Mouse (Mus musculus): ENCODE data around the gene Unc45a.

Unc45a gene

DNA sequence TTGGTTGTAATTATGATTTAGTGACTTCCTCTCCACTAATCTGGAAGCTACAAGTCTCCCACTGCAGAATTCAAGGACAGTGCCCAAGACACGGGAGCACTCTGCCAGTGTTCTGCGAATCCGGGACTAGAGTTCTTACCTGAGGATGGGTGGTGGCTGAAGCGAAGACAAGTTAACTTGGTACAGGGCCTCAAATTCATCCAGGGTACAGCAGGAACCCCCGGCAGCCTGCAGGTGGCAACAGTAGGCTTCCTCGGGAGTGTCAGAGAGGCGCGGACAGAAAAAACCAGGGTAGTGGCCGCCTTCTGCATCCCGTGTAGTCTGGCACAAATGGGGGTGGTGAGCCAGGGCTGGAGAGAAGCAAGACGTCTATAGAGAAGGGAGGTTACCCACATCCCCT, at the start of gene Unc45a:
Gene Unc45a, minus strand, starts transcription at position 213 of the 400 bp plus-strand sequence.
- peak; percentile 70 for DNase-seq (ENCODE audit: extremely low spot score, low spot score)

- DNase-seq (ENCODE audit: extremely low spot score, low spot score): peak; percentile 62
These were observed 47.1 kb upstream of the Unc45a start, which contains the start of gene Fes for GRCm38 (mm10) chr7:80387633-80388543. Gene Fes (minus strand): TSS chr7:80387946.

- peak; percentile 44 for DNase-seq (ENCODE audit: extremely low spot score, low spot score)
These were observed 46.3 kb upstream of the Unc45a start for GRCm38 (mm10) chr7:80387033-80387632.

DNA sequence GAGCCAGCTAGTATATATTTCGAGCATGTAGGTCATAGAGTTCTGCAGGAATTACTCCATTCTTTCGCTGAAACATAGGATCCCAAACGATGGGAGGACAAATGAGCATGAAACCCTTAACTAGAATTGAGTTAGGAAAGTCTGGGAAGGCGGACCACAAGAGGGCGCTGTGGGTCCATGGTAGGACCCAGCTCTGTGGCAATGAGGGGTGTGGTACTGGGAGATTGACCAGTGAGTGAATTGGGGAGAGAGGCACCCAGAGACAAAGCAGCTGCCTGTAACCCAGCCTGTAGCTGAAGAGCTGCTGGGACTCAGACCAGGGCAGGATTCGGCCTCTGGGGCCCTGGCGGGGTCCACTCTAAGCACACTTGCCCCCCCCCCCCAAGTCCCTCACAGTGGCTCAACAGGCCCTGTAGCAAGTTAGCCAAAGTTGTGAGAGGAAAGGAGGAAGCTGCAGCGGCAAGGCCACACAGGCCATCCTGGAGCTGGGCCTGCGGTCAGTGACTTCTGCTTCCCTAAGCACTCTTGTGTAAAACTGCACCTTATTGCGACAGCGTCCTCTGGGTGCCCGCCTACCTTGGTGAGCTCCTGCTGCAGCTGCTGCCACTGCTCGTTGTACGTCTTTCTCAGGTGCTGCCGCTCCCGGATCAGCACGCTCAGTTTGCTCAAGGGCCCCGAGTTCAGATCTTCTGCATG, 45.6 kb upstream of the Unc45a start:
- peak; percentile 96 for DNase-seq (ENCODE audit: extremely low spot score, low spot score)

DNA sequence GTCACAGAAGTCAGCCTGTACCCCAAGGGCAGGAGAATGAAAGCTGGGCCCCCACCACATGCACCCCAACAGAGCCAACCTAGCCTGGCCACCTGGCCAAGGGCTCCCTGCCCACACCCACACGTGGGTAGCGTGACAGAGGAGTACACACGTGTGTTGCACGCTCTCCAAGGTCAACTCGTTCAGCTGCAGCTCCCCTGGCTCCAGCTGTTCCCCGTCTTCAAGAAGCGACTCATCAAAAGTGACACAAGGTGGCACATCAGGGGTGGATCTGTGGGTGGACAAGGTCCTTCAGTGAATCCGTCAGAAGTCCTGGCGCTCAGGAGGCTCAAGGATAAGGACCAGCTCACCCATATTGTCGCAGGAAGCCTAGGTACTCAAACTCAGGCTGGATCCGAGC, 42.1 kb upstream of the Unc45a start:
- no peak for DNase-seq (ENCODE audit: extremely low spot score, low spot score)

- DNase-seq (ENCODE audit: extremely low spot score, low spot score): no peak
These were observed 38.7 kb upstream of the Unc45a start for GRCm38 (mm10) chr7:80379531-80379930.

- DNase-seq (ENCODE audit: extremely low spot score, low spot score): peak; percentile 75
These were observed 36.7 kb upstream of the Unc45a start for GRCm38 (mm10) chr7:80377471-80377870.

DNA sequence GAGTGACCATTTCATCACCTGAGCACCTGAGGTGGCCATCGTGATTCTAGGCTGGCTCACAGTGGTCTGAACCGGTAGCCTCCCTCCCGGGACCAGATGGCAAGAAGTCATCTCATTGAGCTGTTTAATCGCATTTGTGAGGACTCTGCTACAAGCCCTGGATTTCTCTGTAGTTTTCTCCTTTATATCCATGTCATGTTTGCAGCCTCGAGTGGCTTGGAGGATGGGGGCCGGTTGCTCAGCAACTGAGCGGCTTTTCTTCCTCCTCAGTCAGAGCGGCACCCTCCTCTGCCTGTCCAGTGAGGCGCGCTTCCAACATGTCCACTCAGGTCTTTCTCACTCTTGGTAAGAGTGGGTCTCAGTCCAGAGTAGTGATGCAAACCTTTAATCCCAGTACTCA, 35.4 kb upstream of the Unc45a start:
- DNase-seq (ENCODE audit: extremely low spot score, low spot score): no peak

- no peak for DNase-seq (ENCODE audit: extremely low spot score, low spot score)
These were observed 34.7 kb upstream of the Unc45a start for GRCm38 (mm10) chr7:80375376-80376039.

GRCm38 (mm10) chr7:80374733-80375132, 33.9 kb upstream of the Unc45a start:
- no peak for DNase-seq (ENCODE audit: extremely low spot score, low spot score)

DNA sequence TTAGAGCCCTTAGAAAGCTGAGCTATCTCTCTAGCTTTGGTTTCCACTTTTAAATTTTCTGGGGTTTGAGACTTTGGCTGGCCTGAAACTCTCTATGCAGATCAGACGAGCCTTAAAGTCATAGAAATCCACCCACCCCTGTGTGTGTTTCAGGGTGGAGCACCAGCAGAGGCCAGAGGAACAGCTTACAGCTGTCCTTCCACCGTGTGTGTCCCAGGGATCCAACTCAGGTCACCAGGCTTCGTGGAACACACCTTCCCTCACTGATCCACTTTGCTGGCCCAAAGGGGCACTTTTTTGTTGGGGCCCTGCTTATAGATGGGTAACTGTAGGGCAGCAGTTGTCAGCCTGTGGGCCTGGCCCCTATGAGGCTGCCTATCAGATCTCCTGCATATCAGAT, 33.5 kb upstream of the Unc45a start:
- no peak for DNase-seq (ENCODE audit: extremely low spot score, low spot score)

DNA sequence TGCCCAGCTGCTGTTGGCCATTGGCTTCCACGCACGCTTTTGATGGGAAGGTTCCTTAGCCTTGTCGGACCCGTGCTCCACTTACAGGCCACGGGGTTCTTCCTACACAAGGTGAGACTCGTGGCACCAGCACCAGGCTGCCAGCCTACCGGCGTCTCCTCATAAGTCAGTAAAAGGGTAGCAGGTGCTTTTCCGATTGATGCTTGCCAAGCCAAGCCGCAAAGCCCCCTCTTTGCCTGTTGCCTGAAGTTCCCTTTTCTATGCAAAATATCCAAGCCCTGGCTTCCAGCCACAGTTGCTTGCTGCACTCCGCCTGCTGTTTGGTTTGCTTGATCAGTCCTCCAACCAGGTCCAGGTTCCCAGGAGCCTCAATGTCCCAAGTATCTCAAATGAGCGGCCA, 33.0 kb upstream of the Unc45a start:
- no peak for DNase-seq (ENCODE audit: extremely low spot score, low spot score)

- DNase-seq (ENCODE audit: extremely low spot score, low spot score): no peak
These were observed 32.5 kb upstream of the Unc45a start for GRCm38 (mm10) chr7:80373352-80373751.

GRCm38 (mm10) chr7:80372667-80373066, 31.9 kb upstream of the Unc45a start:
- DNase-seq (ENCODE audit: extremely low spot score, low spot score): no peak

GRCm38 (mm10) chr7:80372166-80372565, 31.4 kb upstream of the Unc45a start:
- DNase-seq (ENCODE audit: extremely low spot score, low spot score): no peak

DNA sequence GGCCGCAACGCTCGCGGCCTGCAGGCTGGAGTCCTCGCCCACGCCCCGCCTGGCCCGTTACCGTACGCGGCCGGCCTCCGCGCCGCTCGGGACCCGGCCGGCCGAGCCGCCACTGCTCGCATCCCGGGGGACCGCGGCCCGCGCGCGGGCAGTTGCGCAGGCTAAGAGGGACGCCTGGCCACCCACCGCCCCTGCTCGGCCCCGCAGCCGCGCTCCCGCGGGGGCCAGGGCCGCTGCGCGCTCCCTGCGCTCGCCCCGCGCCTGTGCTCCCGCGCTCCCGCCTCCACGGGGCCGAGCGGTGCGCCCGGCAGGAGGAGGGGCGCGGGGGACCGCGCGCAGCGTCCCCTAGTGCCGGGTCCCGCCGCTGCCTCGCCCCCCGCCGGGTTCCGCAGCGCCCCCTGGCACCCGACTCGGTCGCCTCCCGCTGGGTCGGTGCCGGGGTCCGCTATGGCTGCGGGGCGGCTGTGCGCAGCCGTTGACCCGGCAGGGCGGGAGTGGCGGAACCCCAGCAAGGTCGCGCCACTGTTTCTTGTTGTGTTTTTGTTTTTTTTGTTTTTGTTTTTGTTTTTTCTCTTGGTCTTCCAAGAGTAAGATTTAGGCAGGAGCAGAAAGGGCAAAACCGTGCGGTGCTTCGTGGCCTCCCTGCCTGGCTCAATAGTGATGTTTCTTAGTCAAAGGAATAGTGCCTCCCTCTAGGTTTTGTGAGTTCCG, 30.4 kb upstream of the Unc45a start, which contains the start of gene Man2a2:
Gene Man2a2, minus strand, starts transcription at position 335 of the 711 bp plus-strand sequence.
- peak; percentile 70 for DNase-seq (ENCODE audit: extremely low spot score, low spot score)

DNA sequence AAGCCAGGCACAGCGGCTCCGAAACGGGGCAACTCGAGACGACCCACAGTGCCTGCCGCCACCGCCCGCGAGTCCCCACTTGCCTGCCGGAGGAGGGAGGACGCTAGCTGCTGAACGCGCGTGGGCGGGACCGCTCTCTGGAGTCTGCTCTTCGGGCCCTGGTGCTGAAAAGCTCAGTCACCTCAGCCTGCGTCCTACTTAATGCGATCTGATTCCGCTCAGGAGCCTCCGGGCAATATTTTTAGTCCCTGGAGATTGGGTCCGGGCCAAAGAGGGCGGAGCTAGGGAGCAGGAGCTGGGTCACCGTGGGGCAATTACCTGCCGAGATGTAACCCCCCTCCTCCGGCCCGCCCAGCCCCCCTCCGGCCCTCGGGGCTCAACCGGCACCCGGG, 29.8 kb upstream of the Unc45a start:
- DNase-seq (ENCODE audit: extremely low spot score, low spot score): peak; percentile 68

GRCm38 (mm10) chr7:80369967-80370431, 29.2 kb upstream of the Unc45a start:
- no peak for DNase-seq (ENCODE audit: extremely low spot score, low spot score)

DNA sequence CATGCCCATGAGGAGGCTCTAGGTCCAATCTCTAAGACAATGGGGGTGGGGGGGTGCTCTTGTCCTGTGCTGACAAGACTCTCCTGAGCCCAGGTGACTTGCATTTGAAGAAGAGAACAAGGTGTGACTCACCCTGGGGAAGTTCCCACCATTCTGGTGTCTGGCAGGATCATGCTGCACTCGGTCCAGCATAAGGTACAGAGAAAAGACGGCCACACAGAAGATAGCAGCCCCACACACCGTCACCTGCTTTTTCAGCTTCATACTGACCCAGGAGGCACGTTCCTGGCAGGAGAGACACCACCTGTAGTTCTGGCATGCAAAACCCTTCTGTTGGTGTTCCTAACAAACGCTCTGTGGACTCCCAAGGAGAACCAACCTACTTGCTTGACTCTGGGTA, 28.7 kb upstream of the Unc45a start:
- no peak for DNase-seq (ENCODE audit: extremely low spot score, low spot score)

DNA sequence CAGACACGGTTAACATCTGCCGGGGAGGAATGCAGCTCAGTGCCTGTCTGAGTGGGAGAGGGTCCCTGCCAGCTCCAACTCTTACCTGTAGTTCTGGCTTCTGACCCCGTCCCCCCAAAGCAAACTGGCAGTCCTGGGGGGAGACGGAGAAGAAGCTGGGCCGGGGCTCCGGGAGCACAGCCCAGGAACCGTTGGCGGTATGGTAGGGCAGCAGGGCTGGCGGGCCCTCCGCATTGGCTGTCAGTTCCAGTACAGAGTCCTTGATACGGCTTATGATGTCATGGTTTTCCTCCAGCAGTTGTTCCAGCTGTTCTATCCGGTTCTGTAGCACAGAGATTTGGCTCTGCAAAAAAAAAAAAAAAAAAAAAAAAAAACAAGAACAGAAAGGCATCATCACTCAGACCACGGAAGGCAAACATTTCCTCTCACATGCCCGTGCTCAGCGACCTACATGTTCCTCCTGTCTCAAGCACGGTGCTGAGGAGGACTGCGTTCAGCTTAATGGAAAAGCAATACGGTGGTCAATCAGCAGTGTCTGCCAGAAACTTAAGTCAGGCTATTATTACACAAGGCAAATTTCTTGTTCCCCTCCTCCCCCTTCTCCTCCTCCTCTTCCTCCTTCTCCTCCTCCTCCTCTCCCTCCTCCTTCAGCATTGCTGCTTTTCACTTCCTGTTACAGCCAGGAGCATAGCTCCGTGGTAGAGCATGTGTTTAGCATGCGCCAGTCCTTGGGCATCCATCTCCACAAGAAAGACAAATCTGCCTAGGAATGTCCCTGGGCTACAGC, 28.0 kb upstream of the Unc45a start:
- no peak for DNase-seq (ENCODE audit: extremely low spot score, low spot score)

Measured in neural tube, embryonic 10.5 days (tissue).